Mouse (Mus musculus): ENCODE data around the gene Ccsap.

The Ccsap gene

DNA sequence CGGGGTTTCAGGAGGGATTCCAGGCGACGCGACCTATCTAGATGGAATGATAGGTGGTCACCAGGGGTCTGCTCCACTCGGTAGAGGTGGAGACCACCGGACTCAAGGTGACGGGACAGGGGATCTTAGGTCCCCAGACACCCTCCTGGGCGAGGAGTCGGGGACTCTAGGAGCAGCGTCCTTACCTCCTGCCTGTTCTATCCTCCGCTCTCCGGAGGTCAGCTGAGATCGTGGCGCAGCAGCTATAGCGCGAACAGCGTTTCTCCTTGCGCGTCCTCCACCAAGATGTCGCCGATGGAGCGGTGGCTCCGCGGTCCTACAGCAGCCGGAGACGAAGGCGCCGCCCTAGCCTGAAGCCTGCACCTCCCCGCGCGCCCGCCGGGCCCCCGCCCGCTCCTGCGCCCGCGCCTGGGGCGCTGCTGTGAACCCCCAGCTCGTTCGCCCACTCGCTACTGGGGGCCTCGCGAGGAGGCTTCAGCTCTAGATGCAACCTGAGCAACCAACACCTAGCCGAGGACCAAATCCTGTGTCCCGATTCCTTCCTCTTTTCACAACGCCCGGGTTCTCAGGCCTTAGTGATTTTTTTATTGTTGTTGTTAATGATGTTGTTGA lies at the start of gene Ccsap:
TSS of gene Ccsap (minus strand) at position 562 of the 612 bp plus-strand sequence.
- peak; percentile 67 for DNase-seq

GRCm38 (mm10) chr8:123907604-123908003 lies 47.6 kb upstream of the Ccsap start:
- no peak for DNase-seq

DNA sequence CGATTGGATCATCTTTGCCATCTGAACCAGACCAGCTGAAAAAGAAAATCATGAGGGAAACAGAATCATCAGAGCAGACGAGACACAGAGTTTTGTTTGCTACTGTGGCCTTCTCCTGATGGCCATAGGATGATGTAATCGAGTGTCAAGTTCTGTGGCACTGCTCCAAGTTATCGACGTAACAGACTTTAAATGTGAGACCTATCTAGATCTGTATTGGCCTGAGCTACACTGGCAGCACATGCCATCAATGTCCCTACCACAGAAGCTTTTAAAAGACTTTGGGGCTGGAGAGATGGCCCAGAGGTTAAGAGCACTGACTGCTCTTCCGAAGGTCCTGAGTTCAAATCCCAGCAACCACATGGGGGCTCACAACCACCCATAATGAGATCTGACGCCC lies 42.6 kb upstream of the Ccsap start:
- DNase-seq, result no peak

- DNase-seq, result no peak
Observed at GRCm38 (mm10) chr8:123899366-123899765, 39.4 kb upstream of the Ccsap start.

GRCm38 (mm10) chr8:123898576-123898975 lies 38.6 kb upstream of the Ccsap start:
- DNase-seq, result no peak

GRCm38 (mm10) chr8:123896774-123897173 lies 36.8 kb upstream of the Ccsap start:
- no peak for DNase-seq

GRCm38 (mm10) chr8:123896366-123896761 lies 36.4 kb upstream of the Ccsap start:
- DNase-seq, result no peak

- DNase-seq, result no peak
Observed at GRCm38 (mm10) chr8:123895680-123896365, 35.8 kb upstream of the Ccsap start.

DNA sequence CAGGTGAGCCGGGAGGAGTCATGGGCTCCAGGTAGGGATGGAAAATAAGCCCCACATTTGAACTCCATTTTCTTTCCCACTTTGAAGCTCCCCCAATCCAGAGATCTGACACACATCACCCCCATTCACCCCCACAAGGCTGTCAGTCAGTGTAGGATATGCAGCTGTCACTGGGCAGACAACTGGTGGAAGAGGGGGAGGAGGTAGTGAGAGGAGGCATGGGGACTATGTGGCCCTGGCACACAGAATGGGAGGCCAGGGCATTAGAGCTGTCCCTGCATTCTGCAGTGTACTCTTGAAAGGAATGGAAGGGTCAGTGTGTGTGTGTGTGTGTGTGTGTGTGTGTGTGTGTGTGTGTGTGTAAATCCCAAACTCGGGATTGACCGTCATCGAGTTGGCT lies 35.2 kb upstream of the Ccsap start:
- no peak for DNase-seq

GRCm38 (mm10) chr8:123894502-123895097 lies 34.6 kb upstream of the Ccsap start, which contains the start of gene Acta1:
Acta1 (minus strand) TSS chr8:123894751.
- DNase-seq, result no peak

- DNase-seq, result no peak
Observed at GRCm38 (mm10) chr8:123893413-123893812, 33.4 kb upstream of the Ccsap start.

- DNase-seq, result peak; percentile 34
Observed at GRCm38 (mm10) chr8:123892586-123893155, 32.7 kb upstream of the Ccsap start.

- DNase-seq, result peak; percentile 39
Observed at GRCm38 (mm10) chr8:123891883-123892585, 32.0 kb upstream of the Ccsap start.

DNA sequence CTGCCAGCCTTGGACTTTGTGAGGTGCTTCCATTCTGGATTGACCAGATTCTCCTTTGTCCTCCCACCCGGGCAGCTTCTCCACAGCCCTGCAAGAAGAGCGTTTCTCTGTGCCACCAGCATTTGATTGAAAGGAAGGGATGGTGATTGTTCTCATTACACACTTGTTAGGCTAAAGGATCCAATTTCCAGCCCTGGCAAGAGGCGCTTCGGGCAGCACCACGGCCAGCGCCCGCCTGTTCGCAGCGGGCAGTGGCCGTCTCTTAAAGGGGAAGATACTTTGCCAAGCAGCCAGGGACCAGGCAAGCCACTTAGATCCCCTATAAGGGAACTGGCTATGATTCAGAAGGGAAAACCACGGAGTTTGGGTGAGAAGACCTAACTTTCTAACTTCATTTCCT lies 31.3 kb upstream of the Ccsap start:
- DNase-seq, result peak; percentile 81

DNA sequence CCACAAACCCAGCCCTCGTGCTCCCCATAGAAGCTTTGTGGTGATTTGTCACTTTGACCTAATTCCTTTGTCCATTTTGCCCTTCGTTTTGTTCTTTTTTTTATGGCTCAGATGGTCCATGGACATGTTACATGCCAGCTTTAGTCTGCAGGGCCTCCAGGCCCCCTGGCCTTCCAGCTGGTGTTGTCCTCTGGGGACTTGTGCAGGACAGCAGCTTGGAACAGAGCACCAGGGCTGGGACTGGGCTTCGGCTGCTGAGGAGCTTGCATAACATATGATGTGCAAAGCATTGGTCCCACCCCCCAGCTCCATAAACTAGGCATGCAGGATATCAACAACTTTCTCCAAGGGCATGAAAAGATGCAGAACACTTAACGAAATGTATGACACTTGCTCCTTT lies 29.8 kb upstream of the Ccsap start:
- DNase-seq, result no peak

DNA sequence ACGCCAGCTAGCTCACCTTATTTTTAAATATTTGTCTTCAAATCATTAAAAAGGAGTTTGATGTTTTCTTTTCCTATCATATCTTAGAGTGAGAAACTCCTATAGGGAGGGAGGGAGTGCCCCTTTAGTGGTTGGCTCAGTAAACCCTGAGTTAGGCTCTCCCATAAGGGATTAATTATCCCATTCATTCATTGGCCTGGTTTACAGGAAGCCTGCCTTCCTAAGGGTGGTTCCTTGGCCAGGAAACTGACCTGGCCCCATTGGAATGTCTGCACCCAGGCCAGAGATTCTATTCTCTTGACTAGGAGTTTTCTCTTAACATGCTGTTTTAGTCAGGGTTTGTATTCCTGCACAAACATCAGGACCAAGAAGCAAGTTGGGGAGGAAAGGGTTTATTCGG lies 27.9 kb upstream of the Ccsap start:
- DNase-seq, result no peak

GRCm38 (mm10) chr8:123887163-123887562 lies 27.2 kb upstream of the Ccsap start:
- DNase-seq, result no peak

GRCm38 (mm10) chr8:123884721-123885565 lies 24.9 kb upstream of the Ccsap start:
- peak; percentile 43 for DNase-seq

- no peak for DNase-seq
Observed at GRCm38 (mm10) chr8:123883094-123883493, 23.1 kb upstream of the Ccsap start.

DNA sequence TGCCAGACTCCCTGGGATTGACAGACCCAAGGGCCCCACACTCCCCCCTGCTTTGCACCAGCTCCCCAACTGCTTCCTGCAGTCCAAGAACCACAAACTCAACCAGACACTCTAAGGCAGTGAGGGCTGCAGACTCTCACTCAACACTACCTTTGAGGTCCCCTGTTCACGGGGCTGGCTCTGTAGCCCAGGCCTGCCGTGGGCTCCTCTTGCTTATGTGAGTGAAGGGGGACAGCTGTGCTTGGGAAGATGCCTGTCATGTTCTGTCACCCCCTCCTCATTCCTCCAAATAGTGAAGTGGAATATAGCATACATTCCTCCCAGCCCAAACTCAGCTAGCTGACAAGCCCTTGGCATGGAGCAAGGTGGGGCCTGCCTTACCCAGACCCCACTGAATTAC lies 22.4 kb upstream of the Ccsap start:
- DNase-seq, result no peak

DNA sequence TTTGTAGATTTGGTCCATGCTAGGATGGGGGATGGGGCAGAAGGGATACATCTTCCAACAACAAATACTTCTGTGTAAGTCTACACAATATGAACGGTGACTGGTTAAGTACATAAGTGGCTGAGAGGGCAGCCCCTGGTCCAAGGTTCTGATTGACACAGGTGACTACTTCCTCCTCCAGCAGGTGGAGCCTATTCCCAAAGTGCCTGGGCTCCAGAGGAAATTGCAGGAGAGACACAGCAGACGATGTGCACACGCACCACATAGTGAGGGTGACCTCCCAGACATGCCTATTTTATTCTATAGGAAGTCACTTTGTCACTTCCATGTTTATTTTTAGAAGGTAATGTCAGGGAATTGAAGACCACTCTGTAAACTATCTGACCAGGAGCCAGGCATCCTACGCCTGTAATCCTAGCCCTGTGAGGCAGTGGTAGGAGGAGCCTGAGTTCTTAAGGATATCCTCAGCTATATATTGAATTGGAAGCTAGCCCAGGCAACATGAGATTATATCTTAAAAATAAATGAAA lies 20.9 kb upstream of the Ccsap start:
- DNase-seq, result no peak

DNA sequence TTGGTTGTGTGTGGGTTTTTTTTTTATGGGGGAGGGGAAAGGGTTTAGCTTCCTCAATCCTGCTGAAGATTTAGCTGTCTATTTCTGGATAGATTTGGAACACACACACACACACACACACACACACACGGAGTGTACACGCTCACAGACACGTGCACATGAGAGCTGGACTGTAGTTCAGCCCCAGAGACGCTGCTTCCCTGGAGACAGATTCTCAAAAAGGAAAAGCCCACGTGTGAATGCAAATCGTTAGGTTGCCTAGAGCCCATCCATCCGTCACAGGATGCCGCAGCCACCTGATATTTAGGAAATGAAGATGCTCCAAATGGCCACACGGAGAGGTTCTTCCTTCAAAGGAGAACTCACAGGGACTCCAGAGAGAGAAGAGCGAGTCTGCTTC lies 20.3 kb upstream of the Ccsap start:
- no peak for DNase-seq
